Mouse (Mus musculus) intestine, postnatal 0 days (tissue): ENCODE measurements around the gene Gm10778. TPM values are rescaled to one million over a fixed set of nuclear protein-coding genes. Genes with fewer than 3 reads are reported as not detected.
A peak's percentile ranks its signal among the peaks of the same experiment; 100 is the strongest.
"Not testable (repeated sequence)": the region's sequence is repeated elsewhere in the genome, so short reads cannot be mapped to it uniquely, and the experiment has no call there.

ENCODE experiments used
- ATAC-seq: fragments of 200-750 bp; cut with Nextera tagmentation; 2 replicates; pipeline ENCODE4 v1.8.0; 2017; ENCODE audit warnings: mild to moderate bottlenecking, moderate TSS enrichment, moderate library complexity
- H3K27ac ChIP-seq: fragments of 300-500 bp; sonication (generic); 2 replicates; pipeline ENCODE4 v1.5.1; 2014; ENCODE audit warnings: mild to moderate bottlenecking, low read depth, low read length, moderate library complexity
- H3K27me3 ChIP-seq: fragments of 300-500 bp; sonication (generic); replicated peaks from 2 replicates; pipeline ENCODE4 v1.6.1; 2014; ENCODE audit warnings: low read length, mixed read lengths; ENCODE audit not compliant: control insufficient read depth, insufficient read depth
- H3K36me3 ChIP-seq: fragments of 300-500 bp; sonication (generic); 2 replicates; pipeline ENCODE4 v1.6.1; 2014; ENCODE audit warnings: mild to moderate bottlenecking, moderate library complexity; ENCODE audit not compliant: control insufficient read depth, insufficient read depth
- H3K4me1 ChIP-seq: fragments of 300-500 bp; sonication (generic); replicated peaks from 2 replicates; pipeline ENCODE4 v1.6.1; 2014; ENCODE audit warnings: antibody characterized with exemption, low read length, mixed read lengths; ENCODE audit not compliant: control insufficient read depth, insufficient read depth
- H3K4me2 ChIP-seq: fragments of 300-500 bp; sonication (generic); replicated peaks from 2 replicates; pipeline ENCODE4 v1.6.1; 2014; ENCODE audit warnings: low read depth, mild to moderate bottlenecking, moderate library complexity
- H3K4me3 ChIP-seq: fragments of 300-500 bp; sonication (generic); 2 replicates; pipeline ENCODE4 v1.5.1; 2014; ENCODE audit warnings: low read depth, low read length
- H3K9ac ChIP-seq: fragments of 300-500 bp; sonication (generic); 2 replicates; pipeline ENCODE4 v1.6.1; 2014; ENCODE audit warnings: mild to moderate bottlenecking, low read depth, low read length
- H3K9me3 ChIP-seq: fragments of 300-500 bp; sonication (generic); 2 replicates; pipeline ENCODE4 v1.6.1; 2016; ENCODE audit warnings: mixed run types; ENCODE audit not compliant: control insufficient read depth
- CTCF ChIP-seq: sonication (generic); IDR thresholded peaks from 2 replicates; pipeline ENCODE4 v1.5.1; 2016; ENCODE audit warnings: low read depth, mild to moderate bottlenecking, control low read depth, antibody characterized with exemption, moderate library complexity
- WGBS: fragments of 180-500 bp; shearing (Covaris S2); extraction: QIAGEN DNeasy Blood & Tissue Kit; methylation state at CpG from one replicate; pipeline ENCODE4 v1.1.7; 2014; 5-methylcytosine and 5-hydroxymethylcytosine counted together
- polyA plus RNA-seq: library from polyadenylated mRNA; unstranded; fragments of >200 nt; fragmentation: Nextera tagmentation; extraction: Ambion mirVana; gene quantifications from 2 replicates; pipeline ENCODE4 v1.2.1, GENCODE M21; 2015

Gm10778 gene
- polyA plus RNA-seq: 1.6 TPM in 2 replicates

GRCm38 (mm10) chr10:81648803-81649775 is at the start of gene Gm10778:
Gene Gm10778, plus strand, starts transcription at chr10:81649059.
- peak; percentile 93 for ATAC-seq
- 3% methylated on average over 24 of the region's 52 CpGs for WGBS
- H3K4me3 ChIP-seq: peak within 1 kb of the TSS; percentile 48
- not testable (repeated sequence) for H3K36me3 ChIP-seq, H3K27me3 ChIP-seq, H3K9me3 ChIP-seq, H3K4me1 ChIP-seq
- H3K9ac ChIP-seq: peak within 1 kb of the TSS; percentile 65
- peak within 1 kb of the TSS; percentile 66 for H3K4me2 ChIP-seq
- peak within 1 kb of the TSS; percentile 80 for H3K27ac ChIP-seq

GRCm38 (mm10) chr10:81599630-81600029 is 49.2 kb upstream of the Gm10778 start:
- Histone ChIP-seq H3K4me3 (no peak overlapping the region), H3K9me3 (no peaks in the 10 kb centered on the region), H3K36me3 (no peaks in the 10 kb centered on the region), H3K27me3 (no peaks in the 10 kb centered on the region), H3K4me1 (peaks cover 12% of the 10 kb centered on the region; the same call in 1 of the 2 replicates), H3K27ac (no peak overlapping the region), H3K4me2 (no peak overlapping the region), H3K9ac (no peak overlapping the region)
- WGBS: 62% methylated on average over 5 of the region's 5 CpGs
- no peak for TF ChIP-seq CTCF
- no peak for ATAC-seq

GRCm38 (mm10) chr10:81600096-81600495 is 48.8 kb upstream of the Gm10778 start:
- H3K4me1 ChIP-seq: peaks cover 15% of the 10 kb centered on the region; the same call in 1 of the 2 replicates
- no peak for ATAC-seq
- H3K27ac ChIP-seq: no peak overlapping the region
- no peaks in the 10 kb centered on the region for H3K27me3 ChIP-seq
- WGBS: 63% methylated on average over 10 of the region's 10 CpGs
- no peak overlapping the region for H3K9ac ChIP-seq
- no peak overlapping the region for H3K4me2 ChIP-seq
- H3K36me3 ChIP-seq: no peaks in the 10 kb centered on the region
- H3K9me3 ChIP-seq: no peaks in the 10 kb centered on the region
- no peak for TF ChIP-seq CTCF
- no peak overlapping the region for H3K4me3 ChIP-seq

- H3K9ac ChIP-seq: no peak within 1 kb of the TSS
- under 1% methylated on average over 28 of the region's 28 CpGs for WGBS
These were observed 48.1 kb upstream of the Gm10778 start, which contains the start of gene Tle6 for GRCm38 (mm10) chr10:81600738-81601203. Gene Tle6, minus strand, starts transcription at chr10:81601073.

GRCm38 (mm10) chr10:81601396-81601905 is 47.4 kb upstream of the Gm10778 start:
- Histone ChIP-seq H3K9ac (no peak overlapping the region), H3K36me3 (no peaks in the 10 kb centered on the region), H3K27me3 (no peaks in the 10 kb centered on the region), H3K4me2 (peak overlapping the region; percentile 60), H3K9me3 (no peaks in the 10 kb centered on the region), H3K4me3 (peak overlapping the region; percentile 1; the same call in 1 of the 2 replicates), H3K4me1 (peaks cover 15% of the 10 kb centered on the region), H3K27ac (no peak overlapping the region)
- WGBS: 40% methylated on average over 7 of the region's 7 CpGs
- TF ChIP-seq CTCF: no peak
- ATAC-seq: no peak

More at GRCm38 (mm10) chr10:81600738-81601203, 48.1 kb upstream of the Gm10778 start, which contains the start of gene Tle6:
- no peaks in the 10 kb centered on the region for H3K27me3 ChIP-seq
- H3K4me1 ChIP-seq: peaks cover 15% of the 10 kb centered on the region; the same call in 1 of the 2 replicates
- H3K27ac ChIP-seq: no peak within 1 kb of the TSS
- H3K4me2 ChIP-seq: peak within 1 kb of the TSS; percentile 60
- H3K4me3 ChIP-seq: peak within 1 kb of the TSS; percentile 1; the same call in 1 of the 2 replicates
- no peaks in the 10 kb centered on the region for H3K36me3 ChIP-seq
- TF ChIP-seq CTCF: no peak
- ATAC-seq: peak; percentile 79
- H3K9me3 ChIP-seq: no peaks in the 10 kb centered on the region

- 24% methylated on average over 4 of the region's 4 CpGs for WGBS
- H3K4me3 ChIP-seq: no peak overlapping the region
- no peak overlapping the region for H3K27ac ChIP-seq
These were observed 46.1 kb upstream of the Gm10778 start for GRCm38 (mm10) chr10:81602741-81603151.

More at GRCm38 (mm10) chr10:81602741-81603151, 46.1 kb upstream of the Gm10778 start:
- peak; percentile 83 for TF ChIP-seq CTCF
- no peak overlapping the region for H3K4me2 ChIP-seq
- H3K36me3 ChIP-seq: no peaks in the 10 kb centered on the region
- no peak overlapping the region for H3K9ac ChIP-seq
- H3K9me3 ChIP-seq: no peaks in the 10 kb centered on the region
- H3K27me3 ChIP-seq: no peaks in the 10 kb centered on the region
- no peak for ATAC-seq
- H3K4me1 ChIP-seq: peaks cover 17% of the 10 kb centered on the region
